Mouse (Mus musculus) C2C12 (cell line): ENCODE measurements around the gene Cmtm3.

Experiments
- CTCF ChIP-seq: IDR thresholded peaks from one replicate; pipeline ENCODE4 v1.5.1; 2011; ENCODE audit not compliant: control insufficient read depth, insufficient read depth, insufficient read length
- MAX ChIP-seq: IDR thresholded peaks from one replicate; pipeline ENCODE4 v1.6.1; 2011; ENCODE audit warnings: mild to moderate bottlenecking, control low read depth
- MYOD1 ChIP-seq: IDR thresholded peaks from one replicate; pipeline ENCODE4 v1.6.1; 2011; ENCODE audit warnings: low read depth; ENCODE audit not compliant: control insufficient read depth, insufficient read length

GRCm38 (mm10) chr8:104354504-104354903 is 15.3 kb downstream of the Cmtm3 start:
- no peak for TF ChIP-seq CTCF
- no peak for TF ChIP-seq MAX
- TF ChIP-seq MYOD1 = no peak
